Mouse (Mus musculus): ENCODE measurements around the gene Gm42421.

DNA sequence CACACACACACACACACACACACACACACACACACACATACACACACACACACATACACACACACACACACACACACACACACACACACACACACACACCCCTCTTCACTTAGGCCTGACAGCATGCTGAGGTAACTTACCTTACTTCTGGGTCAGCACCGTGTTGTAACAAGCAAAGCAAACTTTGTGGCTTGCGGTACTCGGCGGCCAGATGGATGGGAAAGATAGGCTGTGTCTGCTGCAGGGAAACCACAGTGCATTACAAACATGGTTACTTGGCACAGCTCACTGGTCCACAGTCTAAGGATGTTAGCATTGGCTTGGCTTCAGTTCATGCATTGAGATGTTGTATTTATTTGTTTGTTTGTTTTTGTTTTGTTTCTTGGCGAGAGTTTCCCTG, 34.6 kb upstream of the Gm42421 start:
- TF ChIP-seq POLR2A (IDR thresholded peaks at IDR 0.05; ENCODE audit: borderline replicate concordance, insufficient read depth, low read length) (no peak), CTCF (IDR thresholded peaks at IDR 0.05; ENCODE audit: borderline replicate concordance, insufficient read depth, low read depth, low read length) (no peak)

All from cerebellum, adult 2 months (tissue).